Mouse (Mus musculus) Patski (cell line): ENCODE measurements around the gene Coro1a. TPM values are rescaled to one million over a fixed set of nuclear protein-coding genes. Genes with fewer than 3 reads are reported as not detected.
A peak's percentile ranks its signal among the peaks of the same experiment; 100 is the strongest.
"Not testable (repeated sequence)": the region's sequence is repeated elsewhere in the genome, so short reads cannot be mapped to it uniquely, and the experiment has no call there.

Experiments used
- ATAC-seq: fragments of 100-300 bp; one replicate; pipeline ENCODE4 v1.8.0; 2021
- CTCF ChIA-PET: fragments of 350-600 bp; sonication (Branson Sonifier 250); formaldehyde crosslinking; loops from one replicate; lab custom pipeline; 2022; ENCODE audit warnings: inconsistent platforms; lab: Charles Lee
- POLR2A ChIA-PET: fragments of 350-600 bp; sonication (Branson Sonifier 250); formaldehyde crosslinking; loops from one replicate; lab custom pipeline; 2022; ENCODE audit warnings: antibody characterized with exemption, inconsistent platforms; lab: Charles Lee
- DNase-seq: peaks from one replicate; pipeline ENCODE4 v3.0.0-alpha.2; 2011; ENCODE audit warnings: low read depth, low spot score
- H3K27me3 ChIP-seq: fragments of 371-371 bp; one replicate; pipeline ENCODE4 v1.5.1; 2021
- CTCF ChIP-seq: fragments of 100-300 bp; IDR thresholded peaks from one replicate; pipeline ENCODE4 v1.5.1; 2021
- in situ Hi-C: fragments of 300-500 bp; cut with MboI; formaldehyde crosslinking; loops from 3 replicates; pipeline ENCODE4 v1.11.1; 2018; ENCODE audit warnings: low pct_unique_long_range_greater_than_20kb, mixed read lengths
- polyA plus RNA-seq: library from polyadenylated mRNA; unstranded; gene quantifications from one replicate; pipeline ENCODE4 v1.2.3, GENCODE M21; 2021

Coro1a gene
- polyA plus RNA-seq, 1 experiment from 2014 or later = 1.3 TPM

DNA sequence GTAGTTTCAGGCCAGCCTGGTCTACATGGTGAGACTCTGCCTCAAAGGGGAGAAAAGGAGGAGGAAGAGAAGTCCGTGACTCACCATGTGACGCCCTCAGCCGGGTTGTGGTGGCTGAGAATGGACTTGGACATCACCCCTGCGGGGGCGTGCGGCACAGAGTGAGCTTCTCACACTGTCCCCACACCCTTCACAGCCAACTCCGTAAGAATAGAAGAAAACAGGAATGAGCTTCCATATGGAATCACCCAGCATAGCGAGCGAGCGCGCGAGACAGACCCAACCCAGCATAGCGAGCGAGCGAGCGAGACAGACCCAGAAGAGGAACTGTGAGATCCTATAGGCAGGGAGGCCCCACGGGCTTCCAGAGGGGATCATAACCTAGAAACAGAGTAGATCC is 32.0 kb upstream of the Coro1a start:
- no peak for DNase-seq
- CTCF ChIA-PET = no interaction called here
- TF ChIP-seq CTCF = no peak
- H3K27me3 ChIP-seq = no peaks in the 10 kb centered on the region
- in situ Hi-C loops = no loop called here
- no peak for ATAC-seq
- POLR2A ChIA-PET = no interaction called here

DNA sequence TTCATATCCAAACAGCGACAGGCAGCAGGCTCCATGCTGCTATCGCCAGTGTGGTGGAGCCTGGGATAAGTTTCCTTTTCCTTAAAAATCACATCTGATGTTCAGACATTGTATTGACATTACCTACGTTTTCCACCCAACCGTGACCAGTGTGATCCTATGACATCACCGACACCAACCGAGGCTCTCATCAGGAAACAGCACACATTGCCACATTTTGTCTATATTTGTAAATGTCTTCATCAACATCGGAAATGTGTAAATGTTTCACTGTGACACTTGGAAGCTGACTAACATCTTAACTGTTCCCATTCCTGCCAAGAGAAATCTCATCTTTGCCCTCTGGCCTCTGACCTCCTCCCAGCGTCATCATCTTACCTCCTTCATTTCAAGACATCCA is 28.5 kb upstream of the Coro1a start:
- in situ Hi-C loops = no loop called here
- H3K27me3 ChIP-seq = no peaks in the 10 kb centered on the region
- no peak for DNase-seq
- TF ChIP-seq CTCF = no peak
- no peak for ATAC-seq
- ChIA-PET POLR2A (no interaction called here), CTCF (no interaction called here)

DNA sequence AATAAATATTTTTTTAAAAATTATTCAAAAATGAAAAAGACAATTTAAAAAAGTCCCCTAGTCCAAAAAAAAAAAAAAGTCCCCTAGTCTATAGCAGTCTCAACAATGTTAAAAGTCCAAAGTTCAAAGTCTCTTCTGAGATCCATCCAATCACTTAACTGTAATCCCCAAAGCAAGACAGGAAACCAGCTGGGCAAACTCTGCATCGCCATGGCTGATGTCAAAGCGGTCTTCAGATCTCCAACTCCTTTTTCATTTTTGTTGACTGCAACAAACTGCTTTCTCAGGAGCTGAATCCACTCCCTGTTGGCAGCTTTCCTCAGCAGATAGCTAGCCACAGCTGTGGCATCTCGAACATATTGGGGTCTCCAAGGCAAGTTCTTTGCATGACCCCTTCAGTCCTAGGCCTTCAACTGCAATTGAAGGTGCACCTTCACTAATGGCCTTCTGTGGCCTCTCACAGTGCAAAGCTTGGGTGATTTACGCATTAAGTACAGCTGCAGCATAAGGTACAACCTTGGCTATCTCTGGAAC is 22.7 kb upstream of the Coro1a start:
- H3K27me3 ChIP-seq, CTCF ChIA-PET, DNase-seq, ATAC-seq, in situ Hi-C loops: not testable (repeated sequence)
- POLR2A ChIA-PET = interaction anchor here (0.6 kb wide), 1 partner anchor 286 kb away, joined by 5 read pairs; no protein-coding TSS in a partner anchor

DNA sequence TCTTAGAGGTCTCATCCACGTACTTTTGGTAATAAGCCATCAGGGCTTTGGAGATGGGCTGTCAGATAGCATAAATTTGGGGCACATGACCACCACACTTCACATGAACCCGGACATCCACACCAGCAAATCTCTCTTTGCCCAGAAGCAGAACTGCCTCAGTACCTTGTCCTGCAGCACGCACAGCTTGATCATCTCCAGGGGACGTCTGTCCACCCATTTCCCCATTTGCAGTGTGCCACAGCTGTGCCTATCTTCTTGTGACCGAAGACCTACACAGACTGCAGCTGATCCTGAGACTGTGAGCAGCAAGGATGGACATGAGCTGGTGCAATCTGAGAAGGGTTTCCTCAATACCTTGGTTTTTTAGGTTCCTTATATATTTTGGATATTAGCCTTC is 18.1 kb upstream of the Coro1a start:
- in situ Hi-C loops = no loop called here
- POLR2A ChIA-PET = no interaction called here
- CTCF ChIA-PET = no interaction called here
- TF ChIP-seq CTCF = no peak
- H3K27me3 ChIP-seq = no peaks in the 10 kb centered on the region
- ATAC-seq = no peak
- DNase-seq = no peak

DNA sequence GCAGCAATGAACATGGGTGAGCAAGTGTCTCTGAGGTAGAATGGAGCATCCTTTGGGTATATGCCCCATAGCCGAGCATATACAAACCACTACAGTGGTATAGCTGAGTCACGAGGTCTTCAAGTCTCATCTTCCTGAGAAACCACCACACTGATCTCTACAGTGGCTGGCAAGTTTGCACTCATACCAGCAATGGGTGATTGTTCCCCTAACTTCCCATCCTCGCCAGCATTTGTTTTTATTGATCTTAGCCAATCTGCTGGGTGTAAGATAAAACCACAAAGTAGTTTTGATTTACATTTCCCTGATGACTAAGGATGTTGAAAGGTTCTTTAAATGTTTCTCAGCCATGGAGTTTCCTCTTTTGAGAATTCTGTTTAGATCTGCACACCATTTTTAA is 17.5 kb upstream of the Coro1a start:
- TF ChIP-seq CTCF = no peak
- DNase-seq = no peak
- in situ Hi-C loops = no loop called here
- POLR2A ChIA-PET = no interaction called here
- no peaks in the 10 kb centered on the region for H3K27me3 ChIP-seq
- no peak for ATAC-seq
- CTCF ChIA-PET = no interaction called here

DNA sequence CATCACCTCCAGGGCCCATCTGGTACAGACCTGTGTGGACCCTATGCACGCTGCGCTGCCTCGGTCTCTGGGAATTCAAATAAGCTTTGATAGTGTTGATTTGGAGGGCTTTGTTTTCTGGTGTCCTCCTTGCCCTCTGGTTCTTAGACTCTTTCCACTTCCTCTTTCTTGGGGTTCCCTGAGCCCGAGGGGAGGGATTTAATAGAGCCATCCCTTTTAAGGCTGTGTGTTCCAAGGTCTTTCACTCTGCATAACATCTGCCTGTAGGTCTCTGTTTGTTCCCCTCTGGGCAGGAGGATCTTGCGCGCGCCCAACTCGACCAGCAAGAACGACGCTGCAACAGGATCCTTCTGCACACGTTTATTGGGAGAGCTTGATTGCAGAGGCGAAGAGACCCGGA is 14.0 kb upstream of the Coro1a start:
- ATAC-seq (no peak), DNase-seq (no peak)
- no peaks in the 10 kb centered on the region for H3K27me3 ChIP-seq
- ChIA-PET POLR2A (no interaction called here), CTCF (no interaction called here)
- in situ Hi-C loops = no loop called here
- no peak for TF ChIP-seq CTCF

DNA sequence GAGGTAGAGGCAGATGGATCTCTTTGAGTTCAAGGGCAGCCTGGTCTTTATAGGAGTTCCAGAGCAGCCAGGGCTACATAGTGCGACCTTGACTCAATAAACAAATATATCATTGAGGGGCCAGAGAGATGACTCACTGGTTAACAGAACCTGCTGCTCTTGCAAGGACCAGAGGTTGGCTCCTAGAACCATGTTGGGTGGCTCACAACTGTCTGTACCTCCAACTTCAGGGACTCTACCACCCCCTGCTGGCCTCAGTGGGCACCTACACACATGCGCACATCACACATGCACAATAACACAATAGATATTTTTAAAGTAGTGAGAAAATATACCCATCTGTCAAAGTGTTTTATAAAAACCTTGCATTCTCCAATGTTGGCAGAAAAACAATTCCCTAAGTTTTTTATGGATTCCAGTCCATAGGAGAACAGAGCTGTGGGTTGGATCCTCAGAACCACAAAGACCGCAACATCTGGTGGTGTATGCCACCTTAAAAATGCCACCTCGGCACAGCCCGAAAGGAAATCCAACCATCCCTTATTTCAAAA is 11.3 kb upstream of the Coro1a start:
- DNase-seq (no peak), ATAC-seq (no peak)
- no peaks in the 10 kb centered on the region for H3K27me3 ChIP-seq
- CTCF ChIA-PET = no interaction called here
- POLR2A ChIA-PET = interaction anchor here (0.5 kb wide), 1 partner anchor 880 kb away, joined by 8 read pairs; no protein-coding TSS in a partner anchor
- in situ Hi-C loops = no loop called here
- peak; percentile 36 for TF ChIP-seq CTCF

DNA sequence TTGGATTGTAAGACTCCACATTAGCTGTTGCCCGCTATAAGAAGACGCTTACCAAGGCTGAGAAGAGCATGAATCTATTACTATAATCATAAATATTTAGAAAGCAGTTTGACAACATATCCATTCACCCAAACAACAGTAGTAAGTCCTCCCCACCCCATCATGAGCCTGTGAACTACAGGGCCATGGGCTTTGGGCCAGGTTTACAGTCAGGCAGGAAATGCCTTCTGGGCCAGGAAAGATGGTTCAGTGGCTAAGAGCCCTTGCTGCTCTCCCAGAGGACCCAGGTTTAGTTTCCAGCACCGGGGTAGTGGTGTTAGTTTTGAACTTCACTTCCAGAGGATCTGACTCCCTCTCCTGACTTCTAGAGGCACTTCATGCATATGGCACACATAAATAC is 10.0 kb upstream of the Coro1a start:
- ChIA-PET CTCF (no interaction called here), POLR2A (no interaction called here)
- in situ Hi-C loops = no loop called here
- TF ChIP-seq CTCF = no peak
- ATAC-seq (no peak), DNase-seq (no peak)
- no peaks in the 10 kb centered on the region for H3K27me3 ChIP-seq

DNA sequence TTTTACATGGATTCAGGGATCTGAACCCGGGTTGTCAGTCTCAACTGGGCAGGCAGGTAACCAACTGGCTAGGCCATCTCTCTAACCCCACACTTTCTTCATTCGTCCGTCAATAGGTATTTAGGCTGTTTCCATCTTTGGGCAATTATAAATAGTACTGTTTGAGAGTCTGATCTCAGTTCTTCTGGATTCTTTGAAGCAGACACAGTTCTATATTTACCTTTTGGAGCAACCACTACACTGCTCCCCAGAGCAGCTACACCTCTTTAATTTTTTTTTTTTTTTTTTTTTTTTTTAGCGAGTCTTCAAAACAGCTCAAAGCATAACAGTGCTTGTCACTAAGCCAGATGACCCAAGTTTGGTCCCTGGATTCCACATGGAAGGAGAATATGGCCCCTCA is 8.1 kb upstream of the Coro1a start:
- in situ Hi-C loops = no loop called here
- TF ChIP-seq CTCF = no peak
- CTCF ChIA-PET = no interaction called here
- no peak for ATAC-seq
- POLR2A ChIA-PET = no interaction called here
- H3K27me3 ChIP-seq = no peaks in the 10 kb centered on the region
- DNase-seq = no peak

DNA sequence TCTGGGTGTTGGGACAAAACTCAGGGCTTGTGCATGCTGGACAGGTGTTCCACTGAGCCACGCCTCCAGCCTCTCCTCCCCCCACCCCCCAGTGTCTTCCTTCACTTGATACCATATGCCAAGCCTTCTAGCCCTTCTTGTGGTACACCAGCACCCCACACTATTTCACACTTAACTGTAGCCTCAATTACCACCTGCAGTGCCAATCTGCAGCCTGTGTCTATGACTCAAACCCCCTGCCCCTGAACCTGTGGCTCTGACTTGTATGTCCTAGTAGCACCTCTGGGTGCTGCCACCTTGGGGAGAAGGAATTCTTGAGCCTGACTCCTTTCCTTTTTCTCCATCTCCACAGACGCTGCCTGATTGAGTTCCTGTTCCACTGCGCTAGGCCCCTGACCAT is 4.3 kb upstream of the Coro1a start:
- DNase-seq (no peak), ATAC-seq (no peak)
- peaks cover 7% of the 10 kb centered on the region for H3K27me3 ChIP-seq
- ChIA-PET POLR2A (no interaction called here), CTCF (no interaction called here)
- in situ Hi-C loops = no loop called here
- no peak for TF ChIP-seq CTCF

DNA sequence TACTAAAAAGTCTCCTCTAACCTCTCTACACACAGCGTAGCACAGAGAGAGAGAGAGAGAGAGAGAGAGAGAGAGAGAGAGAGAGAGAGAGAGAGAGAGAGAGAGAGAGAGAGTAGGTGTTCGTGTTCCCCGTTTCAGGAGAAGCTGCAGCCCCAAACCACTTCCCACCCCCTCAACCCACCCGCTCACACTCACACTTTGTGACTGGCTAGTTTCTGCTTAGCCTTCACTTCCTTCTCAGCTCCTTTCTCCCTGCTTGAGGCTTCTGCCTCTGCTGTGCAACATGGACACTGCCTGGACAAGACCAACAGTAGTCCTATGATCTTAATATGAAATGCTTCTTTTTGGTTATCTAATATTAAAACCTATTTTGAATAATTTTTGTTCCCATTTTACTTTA is 2.7 kb upstream of the Coro1a start:
- H3K27me3 ChIP-seq = peaks cover 7% of the 10 kb centered on the region
- in situ Hi-C loops = no loop called here
- no peak for TF ChIP-seq CTCF
- ATAC-seq (no peak), DNase-seq (no peak)
- ChIA-PET POLR2A (no interaction called here), CTCF (no interaction called here)
